Mouse (Mus musculus) lung, adult 2 months (tissue): ENCODE results near the gene Klf6. TPM values are rescaled to one million over a fixed set of nuclear protein-coding genes. Genes with fewer than 3 reads are reported as not detected.

Experiments used
- DNase-seq: peaks from one replicate; pipeline ENCODE4 v3.0.0; 2022
- H3K4me1 ChIP-seq: fragments of 200-500 bp; 2 replicates; pipeline ENCODE4 v1.6.1; 2011; ENCODE audit warnings: low read length; ENCODE audit not compliant: control insufficient read depth, insufficient read depth
- H3K4me3 ChIP-seq: fragments of 200-500 bp; replicated peaks from 2 replicates; pipeline ENCODE3; 2011; ENCODE audit warnings: low read depth, mild to moderate bottlenecking, control low read depth, low read length; ENCODE audit errors: extremely low read depth
- CTCF ChIP-seq: fragments of 200-500 bp; IDR thresholded peaks from 2 replicates; pipeline ENCODE4 v1.5.1; 2011; ENCODE audit warnings: mild to moderate bottlenecking, low read length, control low read depth; ENCODE audit not compliant: insufficient read depth
- POLR2A ChIP-seq: fragments of 200-500 bp; IDR thresholded peaks from 2 replicates; pipeline ENCODE4 v1.6.1; 2011; ENCODE audit warnings: low read depth, mild to moderate bottlenecking, control low read depth, low read length, borderline replicate concordance; ENCODE audit errors: extremely low read depth
- WGBS: fragments of 180-500 bp; shearing (Covaris S2); methylation state at CpG from one replicate; pipeline ENCODE4 v1.1.7; 2018; 5-methylcytosine and 5-hydroxymethylcytosine counted together
- polyA plus RNA-seq: library from polyadenylated mRNA; depleted of rRNA; stranded (reverse); fragments of >200 nt; gene quantifications from 2 replicates; pipeline ENCODE4 v1.2.3, GENCODE M21; 2012; rRNA removed

The Klf6 gene
- polyA plus RNA-seq: 39.5 and 44.8 TPM in 2 replicates

GRCm38 (mm10) chr13:5861157-5862002 is at the start of gene Klf6:
Gene Klf6 (plus strand): TSS chr13:5861482.
- peak within 1 kb of the TSS; percentile 93 for H3K4me3 ChIP-seq
- DNase-seq: peak; percentile 97
- peaks cover 20% of the 10 kb centered on the region for H3K4me1 ChIP-seq
- WGBS: under 1% methylated on average over 56 of the region's 60 CpGs
- TF ChIP-seq CTCF (no peak), POLR2A (peak; percentile 100)

DNA sequence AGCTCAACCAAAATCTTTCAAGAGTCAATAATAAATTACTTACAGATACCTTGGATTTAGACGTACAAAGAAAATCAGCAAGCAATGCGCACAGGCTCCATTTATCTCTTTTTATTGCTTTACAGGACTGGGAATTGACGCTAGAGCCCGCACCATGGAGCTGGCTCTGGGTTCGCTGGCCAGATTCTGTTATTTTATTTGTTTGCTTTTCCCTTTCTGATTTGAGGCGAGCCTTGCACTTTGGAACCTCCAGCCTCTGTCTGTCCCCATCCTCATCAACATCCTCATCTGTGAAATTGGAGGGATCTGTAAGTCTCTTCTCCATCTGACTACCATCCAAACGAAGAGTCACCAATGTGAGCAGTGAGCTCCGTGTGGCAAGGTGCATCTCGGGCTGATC is 47.8 kb upstream of the Klf6 start:
- no peak for DNase-seq
- no peak overlapping the region for H3K4me3 ChIP-seq
- 96% methylated on average over 9 of the region's 9 CpGs for WGBS
- TF ChIP-seq CTCF (no peak), POLR2A (no peak)
- no peaks in the 10 kb centered on the region; the same call in none of the 2 replicates for H3K4me1 ChIP-seq

GRCm38 (mm10) chr13:5817250-5817649 is 44.0 kb upstream of the Klf6 start:
- no peak overlapping the region for H3K4me3 ChIP-seq
- DNase-seq: no peak
- TF ChIP-seq CTCF (no peak), POLR2A (no peak)
- peaks cover 2% of the 10 kb centered on the region for H3K4me1 ChIP-seq
- 87% methylated on average over 3 of the region's 3 CpGs for WGBS

GRCm38 (mm10) chr13:5819173-5819572 is 42.1 kb upstream of the Klf6 start:
- Histone ChIP-seq H3K4me1 (peaks cover 4% of the 10 kb centered on the region), H3K4me3 (no peak overlapping the region)
- 62% methylated on average over 3 of the region's 3 CpGs for WGBS
- TF ChIP-seq CTCF (no peak), POLR2A (no peak)
- DNase-seq: no peak

DNA sequence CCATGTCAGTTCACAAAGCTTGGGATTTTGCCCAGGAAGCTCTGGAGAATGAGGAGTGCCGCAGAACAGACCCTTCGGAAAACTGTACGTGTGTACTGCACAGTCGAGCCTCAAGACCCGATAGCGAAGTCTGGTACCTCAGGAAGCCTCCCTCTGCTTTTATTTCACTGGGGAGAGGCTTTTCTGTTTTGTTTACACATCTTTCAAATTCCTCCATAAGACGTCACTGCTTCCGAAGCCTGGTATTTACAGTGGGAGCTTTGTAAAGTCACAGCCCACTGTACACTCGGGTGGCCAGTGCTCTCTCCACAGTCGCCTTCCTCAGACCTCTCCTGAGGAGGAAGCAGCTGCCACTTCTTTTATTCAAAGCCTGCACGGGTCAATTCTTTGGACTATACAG is 38.7 kb upstream of the Klf6 start:
- no peak for DNase-seq
- Histone ChIP-seq H3K4me3 (no peak overlapping the region), H3K4me1 (peaks cover 4% of the 10 kb centered on the region)
- WGBS: 14% methylated on average over 11 of the region's 11 CpGs
- TF ChIP-seq POLR2A: 0 out of 2 replicates have a peak, but pooled peaks have one; percentile 12
- no peak for TF ChIP-seq CTCF

DNA sequence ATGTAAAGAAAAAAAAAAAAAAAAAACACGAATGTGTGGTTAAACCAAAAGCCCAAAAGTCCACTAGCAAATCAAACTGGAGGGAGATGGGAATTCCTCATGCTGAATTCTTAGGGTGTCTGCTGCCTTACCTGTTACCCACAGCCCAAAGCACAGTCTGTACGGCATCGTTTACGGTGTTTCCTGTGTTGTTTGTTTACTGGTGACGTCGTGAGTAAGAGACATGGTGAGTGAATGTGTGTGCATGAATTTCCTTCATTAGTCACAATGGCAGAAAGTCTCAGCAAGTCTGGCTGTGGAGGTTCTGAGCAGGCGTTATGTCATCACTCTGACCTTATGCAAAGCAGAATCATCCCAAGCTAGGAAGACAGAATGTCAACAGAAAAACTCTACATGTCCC is 38.1 kb upstream of the Klf6 start:
- Histone ChIP-seq H3K4me1 (peaks cover 4% of the 10 kb centered on the region), H3K4me3 (no peak overlapping the region)
- TF ChIP-seq CTCF (no peak), POLR2A (no peak)
- WGBS: 70% methylated on average over 7 of the region's 7 CpGs
- no peak for DNase-seq

DNA sequence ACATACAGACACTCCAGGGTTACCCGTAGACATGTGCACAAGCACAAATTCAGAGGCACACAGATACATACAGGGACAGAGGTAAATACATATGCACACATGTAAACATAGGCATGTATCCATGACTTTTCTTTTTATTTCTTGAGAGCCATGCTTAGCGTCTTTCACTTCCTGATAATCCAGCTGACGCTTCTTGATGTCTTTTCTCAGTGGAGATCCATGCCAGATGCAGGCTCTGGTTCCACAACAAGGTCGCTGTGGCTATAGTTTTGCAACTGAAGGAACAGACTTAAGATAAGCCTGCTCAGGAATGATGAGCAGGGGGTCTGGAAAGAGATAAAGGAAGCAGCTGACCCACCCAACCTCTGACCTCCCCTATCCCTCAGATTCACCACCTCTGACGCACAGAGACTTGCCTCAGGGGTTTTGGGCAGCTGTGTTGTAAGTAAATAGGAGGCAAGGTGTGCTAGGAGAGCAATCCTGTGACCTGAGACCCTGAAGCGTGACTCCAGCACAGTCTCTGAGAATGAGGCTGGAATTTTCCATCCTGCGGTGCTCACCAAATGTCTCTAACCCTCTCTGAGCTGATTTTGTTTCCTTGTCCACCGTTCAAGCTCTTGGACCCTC is 37.0 kb upstream of the Klf6 start:
- Histone ChIP-seq H3K4me1 (peaks cover 4% of the 10 kb centered on the region), H3K4me3 (no peak overlapping the region)
- no peak for DNase-seq
- TF ChIP-seq CTCF (no peak), POLR2A (no peak)
- WGBS: 85% methylated on average over 8 of the region's 8 CpGs

GRCm38 (mm10) chr13:5826170-5826827 is 35.0 kb upstream of the Klf6 start:
- 46% methylated on average over 9 of the region's 9 CpGs for WGBS
- H3K4me1 ChIP-seq: peaks cover 4% of the 10 kb centered on the region
- no peak overlapping the region for H3K4me3 ChIP-seq
- TF ChIP-seq POLR2A (no peak), CTCF (no peak)
- DNase-seq: peak; percentile 52

GRCm38 (mm10) chr13:5831976-5832375 is 29.3 kb upstream of the Klf6 start:
- Histone ChIP-seq H3K4me3 (no peak overlapping the region), H3K4me1 (no peaks in the 10 kb centered on the region)
- 49% methylated on average over 7 of the region's 7 CpGs for WGBS
- TF ChIP-seq CTCF (no peak), POLR2A (no peak)
- no peak for DNase-seq
